Mouse (Mus musculus): Measurements from ENCODE around the gene Mycbp2. TPM values are rescaled to one million over a fixed set of nuclear protein-coding genes. Genes with fewer than 3 reads are reported as not detected.

Gene Mycbp2
- total RNA-seq, 2 experiments from 2014 or later, result 158 to 160 TPM

DNA sequence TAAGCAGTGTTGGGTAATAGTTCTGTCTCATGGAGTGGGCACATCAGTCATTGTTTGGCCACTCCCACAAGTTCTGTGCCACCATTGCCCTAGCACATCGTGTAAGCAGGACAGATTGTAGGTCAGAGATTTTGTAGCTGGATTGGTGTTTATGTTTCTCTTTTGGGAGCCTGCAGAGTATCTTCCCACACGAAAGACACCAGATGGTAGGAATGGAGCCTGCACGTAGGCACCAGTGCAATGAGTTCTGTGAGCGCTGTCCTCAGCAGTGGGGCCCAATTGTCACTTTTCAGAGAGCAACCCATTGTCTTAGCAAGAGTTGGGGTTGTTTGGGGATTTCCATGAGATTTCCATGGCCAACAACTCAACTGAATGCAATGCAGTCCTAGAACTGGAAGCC lies 236.6 kb downstream of the Mycbp2 start:
- DNase-seq (ENCODE audit: low spot score in 2 of 2), result peak; percentile 51 to 68

DNA sequence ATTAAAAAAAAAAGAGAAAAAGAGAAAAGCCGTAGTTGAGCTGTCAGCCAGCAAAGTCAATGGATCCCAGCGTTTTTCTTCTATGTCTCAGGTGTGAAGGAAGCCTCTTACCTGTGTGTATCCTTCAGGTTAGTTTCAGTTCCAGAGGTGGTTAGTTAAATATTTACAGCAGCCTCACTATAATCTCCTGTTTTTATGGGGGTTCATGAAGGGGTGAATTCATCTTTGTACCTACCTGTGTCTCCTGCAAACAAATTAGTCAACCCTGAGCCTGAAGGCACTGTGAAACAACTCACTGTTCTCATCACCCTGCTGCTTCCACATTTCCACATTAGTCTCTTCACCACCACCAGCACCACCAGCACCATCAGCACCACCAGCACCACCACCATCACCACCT lies 240.3 kb downstream of the Mycbp2 start:
- no peak for DNase-seq (ENCODE audit: low spot score in 2 of 2)

GRCm38 (mm10) chr14:103102731-103103335 lies 243.8 kb downstream of the Mycbp2 start:
- DNase-seq (ENCODE audit: low spot score in 2 of 2), result no peak

DNA sequence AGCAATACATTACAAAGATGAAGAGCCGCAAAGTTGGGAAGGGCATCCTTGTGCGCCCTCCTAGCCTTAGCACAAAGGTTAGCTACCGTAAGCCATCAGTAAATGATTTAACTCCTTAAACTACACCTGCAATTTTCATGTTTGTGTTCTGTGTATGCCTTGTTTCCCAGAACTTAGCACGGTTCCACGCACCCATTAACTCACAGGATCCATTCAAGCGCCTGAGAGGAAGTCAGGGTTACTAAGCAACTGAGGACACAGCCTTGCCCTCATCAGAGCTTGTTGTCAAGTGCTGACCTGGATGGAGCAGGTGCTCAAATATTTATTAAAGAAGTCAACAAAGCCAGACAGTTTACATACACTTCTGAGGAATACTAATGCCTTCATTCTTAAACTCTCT lies 244.4 kb downstream of the Mycbp2 start:
- no peak for DNase-seq (ENCODE audit: low spot score in 2 of 2)

GRCm38 (mm10) chr14:103101171-103101570 lies 245.4 kb downstream of the Mycbp2 start:
- DNase-seq (ENCODE audit: low spot score in 2 of 2), result no peak

DNA sequence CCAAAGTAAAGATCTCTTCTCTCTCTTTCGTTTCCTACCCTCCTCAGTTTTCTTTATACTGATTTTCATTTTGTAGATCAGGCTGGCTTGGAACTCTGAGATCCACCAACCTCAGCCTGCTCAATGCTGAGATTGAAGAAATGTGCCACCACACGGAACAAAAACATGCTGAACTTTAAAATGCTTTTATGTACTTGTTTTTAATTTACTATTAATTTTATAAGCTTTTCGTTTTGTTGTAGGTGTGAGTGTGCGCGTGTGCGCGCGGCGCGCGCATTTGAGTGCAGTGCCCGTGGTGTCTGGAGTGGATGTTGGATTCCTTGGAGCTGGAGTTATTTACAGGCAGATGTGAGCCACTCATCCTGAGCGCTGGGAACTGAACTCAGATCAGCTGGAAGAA lies 246.3 kb downstream of the Mycbp2 start:
- no peak for DNase-seq (ENCODE audit: low spot score in 2 of 2)

DNA sequence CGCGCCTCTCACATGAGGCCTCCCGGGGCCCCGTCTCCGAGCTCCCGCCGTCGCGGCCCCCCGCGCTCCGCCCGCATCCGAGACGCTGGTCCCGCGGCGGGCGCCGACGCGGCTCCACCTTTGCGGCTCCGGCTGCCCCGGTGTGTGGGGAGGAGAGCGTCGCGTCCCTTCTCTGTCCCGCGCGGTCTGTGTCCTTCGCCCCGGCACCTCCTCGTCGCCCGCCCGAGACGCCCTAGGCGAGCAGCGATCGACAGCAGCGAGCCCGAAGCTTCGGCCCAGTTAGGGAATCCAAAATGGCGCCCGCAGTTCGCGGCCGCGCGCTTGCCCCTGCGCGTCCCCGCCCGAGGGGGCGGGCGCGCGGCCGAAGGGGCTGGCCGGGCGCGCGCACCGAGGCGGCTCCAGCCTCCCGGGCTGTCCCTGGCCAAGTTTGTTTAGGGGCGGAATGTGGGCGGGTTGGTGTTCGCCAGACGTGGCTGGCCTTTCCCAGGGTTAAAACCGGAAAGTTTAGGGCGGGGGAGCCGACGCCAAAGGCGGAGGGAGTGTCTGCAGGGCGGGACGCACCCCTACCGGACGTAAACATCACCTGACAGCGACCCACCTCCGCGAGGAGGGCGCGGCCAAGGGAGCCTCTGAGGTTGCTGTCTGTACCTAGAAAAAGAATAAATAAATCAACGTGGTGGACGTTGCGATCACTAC lies 247.2 kb downstream of the Mycbp2 start, which contains the start of gene Fbxl3:
Fbxl3 (minus strand) TSS at position 329 of the 696 bp plus-strand sequence.
- peak; percentile 77 to 88 for DNase-seq (ENCODE audit: low spot score in 2 of 2)

GRCm38 (mm10) chr14:103098587-103099235 lies 247.9 kb downstream of the Mycbp2 start:
- DNase-seq (ENCODE audit: low spot score in 2 of 2), result peak; percentile 74 to 89

- DNase-seq (ENCODE audit: low spot score in 2 of 2), result no peak
Measured at GRCm38 (mm10) chr14:103098213-103098586, 248.4 kb downstream of the Mycbp2 start.

DNA sequence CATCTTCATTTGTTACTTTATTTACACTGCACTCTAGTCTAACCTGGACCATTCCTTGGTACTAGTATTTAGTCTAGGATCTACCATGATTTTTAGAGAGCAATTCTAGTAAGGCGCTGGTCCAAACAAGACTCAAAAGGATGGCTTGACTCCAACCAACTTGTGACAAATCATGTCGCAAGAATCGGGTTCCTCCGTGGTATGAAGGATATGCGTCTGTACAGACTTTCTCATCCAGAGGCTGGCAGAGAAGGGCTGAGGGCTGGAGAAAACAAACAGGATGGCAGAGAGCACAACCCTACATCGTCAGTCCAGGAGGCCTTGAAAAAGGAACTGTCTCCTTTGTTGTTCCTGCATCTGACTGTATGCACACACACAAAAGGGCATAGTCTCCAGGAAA lies 250.0 kb downstream of the Mycbp2 start:
- DNase-seq (ENCODE audit: low spot score in 2 of 2), result no peak

- DNase-seq (ENCODE audit: low spot score in 2 of 2), result no peak
Measured at GRCm38 (mm10) chr14:103095826-103096225, 250.8 kb downstream of the Mycbp2 start.

- DNase-seq (ENCODE audit: low spot score in 2 of 2), result no peak
Measured at GRCm38 (mm10) chr14:103095036-103095435, 251.6 kb downstream of the Mycbp2 start.

GRCm38 (mm10) chr14:103093670-103094069 lies 252.9 kb downstream of the Mycbp2 start:
- no peak for DNase-seq (ENCODE audit: low spot score in 2 of 2)

DNA sequence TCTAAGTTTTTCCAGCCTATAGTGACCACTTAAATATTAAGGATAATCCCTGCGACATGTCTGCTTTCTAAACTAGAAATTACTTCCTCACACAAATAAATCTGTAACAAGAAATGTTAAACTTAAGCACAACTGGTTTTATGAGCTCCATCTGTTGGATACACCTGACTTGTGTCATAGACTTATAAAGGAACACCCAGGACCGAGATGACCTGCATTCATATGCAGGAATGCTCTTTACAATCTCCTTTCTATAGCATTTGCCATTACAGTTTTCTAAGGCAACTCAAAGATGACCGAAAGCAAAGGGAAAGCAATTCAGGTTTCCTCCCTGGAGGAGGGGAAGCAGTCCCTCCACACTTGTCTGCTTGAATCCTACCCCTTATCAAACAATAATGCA lies 253.4 kb downstream of the Mycbp2 start:
- no peak for DNase-seq (ENCODE audit: low spot score in 2 of 2)

DNA sequence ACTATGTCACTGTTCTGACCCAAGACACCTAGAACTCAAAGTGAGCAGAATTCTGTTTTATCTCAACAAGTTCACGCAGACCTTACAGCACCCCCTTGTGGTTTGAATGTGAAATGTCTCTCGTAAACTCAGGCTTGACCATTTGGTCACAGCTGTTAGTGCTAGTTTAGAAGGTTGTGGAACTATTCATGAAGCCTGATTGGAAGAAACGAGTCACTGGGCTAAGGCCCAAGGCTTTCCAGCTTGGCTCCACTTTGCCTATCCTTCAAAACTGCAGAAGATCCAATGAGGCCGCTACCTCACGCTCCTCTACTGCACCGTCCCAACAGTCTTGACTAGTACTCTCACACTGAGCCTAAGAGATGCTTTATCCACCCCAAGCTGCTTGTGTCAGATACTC lies 258.0 kb downstream of the Mycbp2 start:
- peak in 1 of 2 experiments; percentile 48 for DNase-seq (ENCODE audit: low spot score in 2 of 2)

GRCm38 (mm10) chr14:103087846-103088245 lies 258.8 kb downstream of the Mycbp2 start:
- no peak for DNase-seq (ENCODE audit: low spot score in 2 of 2)

DNA sequence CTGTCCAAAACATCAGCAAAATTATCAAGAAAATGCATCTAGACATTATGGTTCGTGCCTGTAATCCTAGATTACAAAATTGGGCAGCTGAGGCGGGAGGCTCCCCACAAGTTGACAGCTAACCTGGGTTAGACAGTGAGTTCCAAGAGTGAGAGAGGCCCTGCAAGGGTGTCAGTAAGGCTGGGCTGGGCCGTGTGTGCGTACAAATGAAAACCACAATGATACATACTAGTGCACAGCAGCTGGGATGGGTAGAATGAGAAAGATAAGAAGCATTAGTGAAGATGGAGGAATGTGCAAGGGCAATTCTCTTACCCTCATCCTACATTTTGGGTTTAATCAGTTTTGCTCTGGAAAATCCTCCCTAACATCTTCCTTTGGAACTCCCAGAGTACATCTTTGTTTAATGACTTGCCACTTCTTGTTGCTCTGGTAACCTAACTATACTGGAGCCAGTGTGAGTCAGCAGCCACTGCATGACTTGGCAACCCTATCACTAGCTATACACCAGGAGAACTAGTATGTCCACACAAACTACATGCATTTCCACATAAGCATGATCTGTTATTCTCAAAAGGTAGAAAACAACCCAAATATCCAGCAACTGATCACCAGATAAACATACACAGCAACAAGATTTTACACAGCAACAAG lies 259.8 kb downstream of the Mycbp2 start:
- DNase-seq (ENCODE audit: low spot score in 2 of 2), result no peak

DNA sequence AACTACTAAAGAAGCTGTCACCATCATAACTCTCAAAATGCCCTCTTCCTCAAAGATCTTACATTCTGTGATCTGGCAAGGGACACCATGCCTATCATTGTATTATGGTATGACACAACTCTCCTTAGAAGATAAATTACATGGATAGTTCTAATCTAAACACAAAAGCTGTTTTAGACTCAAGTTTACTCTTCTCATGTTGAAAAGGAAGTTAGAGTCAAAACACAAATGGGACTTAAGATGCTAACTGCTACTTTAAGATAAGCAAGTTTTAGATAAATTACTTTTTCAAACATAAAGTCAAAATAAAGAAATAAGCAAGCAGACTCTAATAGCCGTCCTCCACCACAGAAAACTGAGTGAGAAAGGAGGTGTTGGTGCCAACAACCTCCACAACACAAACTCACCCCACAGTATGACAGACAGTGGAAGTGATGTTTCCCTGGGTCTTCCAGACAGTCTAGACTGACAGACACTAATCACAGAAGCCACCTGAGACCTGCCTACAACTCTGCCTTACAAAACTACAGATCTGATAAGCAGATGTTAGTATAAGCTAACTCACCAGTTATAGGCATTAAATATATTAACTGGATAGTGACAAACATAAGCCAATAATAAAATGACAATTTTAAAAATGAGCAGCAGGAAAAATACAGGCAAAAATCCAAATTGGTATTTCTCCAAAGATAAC lies 260.6 kb downstream of the Mycbp2 start:
- DNase-seq (ENCODE audit: low spot score in 2 of 2), result no peak

- peak in 1 of 2 experiments; percentile 55 for DNase-seq (ENCODE audit: low spot score in 2 of 2)
Measured at GRCm38 (mm10) chr14:103079209-103079977, 267.2 kb downstream of the Mycbp2 start.
